Mouse (Mus musculus): ENCODE measurements at regions not wholly inside any gene's neighbourhood (a gene's known extent, or its start where the extent isn't known, plus 50 kb on each side); places are given as distances from the start of the nearest gene placed in this dataset.

DNA sequence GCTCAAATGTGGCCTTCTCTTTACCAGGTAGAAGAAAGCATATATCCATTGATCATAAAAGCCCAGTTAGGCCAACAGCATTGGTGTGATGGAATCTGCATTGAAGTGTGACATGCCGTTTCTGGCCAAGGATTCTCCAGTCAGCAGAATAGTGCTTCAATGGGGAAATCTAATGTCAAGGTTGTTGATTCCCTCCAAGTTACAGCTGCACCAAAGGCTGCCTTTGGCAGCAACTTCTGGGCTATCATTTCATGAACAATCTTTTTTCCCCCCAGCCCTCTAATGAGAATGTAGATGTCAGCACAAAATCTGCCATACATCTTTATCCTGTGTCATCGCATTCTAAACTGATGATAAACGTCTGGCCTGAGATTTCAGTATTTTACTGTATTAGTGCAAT is 149.2 kb upstream of the Etaa1 start:
- no peak for TF ChIP-seq CTCF (IDR thresholded peaks at IDR 0.05; ENCODE audit: borderline replicate concordance, insufficient read depth, low read depth, low read length)
- TF ChIP-seq POLR2A (IDR thresholded peaks at IDR 0.05; ENCODE audit: borderline replicate concordance, insufficient read depth, low read length) = no peak

Measured in cerebellum, adult 2 months (tissue).